Mouse (Mus musculus) right cerebral cortex, postnatal 25 days (tissue): ENCODE results near the gene Sun3.

Experiments used
- DNase-seq: peaks from one replicate; pipeline ENCODE4 v3.0.0; 2022

Gene Sun3

GRCm38 (mm10) chr11:8978154-8978553 lies 70.6 kb downstream of the Sun3 start:
- no peak for DNase-seq

- no peak for DNase-seq
These were observed 75.6 kb downstream of the Sun3 start, which contains the start of gene Pkd1l1 for GRCm38 (mm10) chr11:8973166-8973565. Pkd1l1 (minus strand) TSS chr11:8973266.

GRCm38 (mm10) chr11:8972093-8972492 lies 76.7 kb downstream of the Sun3 start:
- DNase-seq, result no peak

GRCm38 (mm10) chr11:8970509-8970908 lies 78.3 kb downstream of the Sun3 start:
- no peak for DNase-seq

- DNase-seq, result no peak
These were observed 80.7 kb downstream of the Sun3 start for GRCm38 (mm10) chr11:8968094-8968493.
